Mouse (Mus musculus) ES-Bruce4 (cell line): Measurements from ENCODE around the gene Kif16b.

Experiments
- CTCF ChIP-seq: IDR thresholded peaks from one replicate; pipeline ENCODE4 v1.8.1; 2011; ENCODE audit warnings: low read depth, low read length
- EP300 ChIP-seq: IDR thresholded peaks from 2 replicates; pipeline ENCODE4 v1.6.1; 2011; ENCODE audit warnings: low read depth, low read length; ENCODE audit not compliant: insufficient read depth

- TF ChIP-seq CTCF (no peak), EP300 (no peak)
Observed at GRCm38 (mm10) chr2:142875936-142876335, 25.4 kb downstream of the Kif16b start.
